Mouse (Mus musculus) heart, adult 8-10 months (tissue): Measurements from ENCODE around the gene Sec31b. TPM values are rescaled to one million over a fixed set of nuclear protein-coding genes. Genes with fewer than 3 reads are reported as not detected.
A peak's percentile ranks its signal among the peaks of the same experiment; 100 is the strongest.

Experiments used
- DNase-seq: peaks from one replicate; pipeline ENCODE4 v3.0.0; 2022; ENCODE audit warnings: low spot score
- total RNA-seq, 4 experiments: library from RNA; stranded (reverse); gene quantifications; 2 replicates each; pipeline ENCODE4 v1.2.4; 2022

Sec31b gene
- 10 to 100 TPM in 3 of 4 experiments, 1 to 10 TPM in 1; 9.7 to 14.1 (median 10.7) TPM for total RNA-seq

GRCm38 (mm10) chr19:44545321-44546041, at the start of gene Sec31b:
Sec31b (minus strand) TSS chr19:44545864.
- peak; percentile 66 for DNase-seq

- no peak for DNase-seq
Observed at GRCm38 (mm10) chr19:44594180-44594579, 48.5 kb upstream of the Sec31b start.

GRCm38 (mm10) chr19:44591638-44592037, 46.0 kb upstream of the Sec31b start:
- DNase-seq: no peak

GRCm38 (mm10) chr19:44590992-44591391, 45.3 kb upstream of the Sec31b start:
- no peak for DNase-seq

- DNase-seq: no peak
Observed at GRCm38 (mm10) chr19:44589591-44590223, 44.0 kb upstream of the Sec31b start.

GRCm38 (mm10) chr19:44588036-44588435, 42.4 kb upstream of the Sec31b start:
- no peak for DNase-seq

- peak; percentile 86 for DNase-seq
Observed at GRCm38 (mm10) chr19:44582638-44583309, 37.1 kb upstream of the Sec31b start.

DNA sequence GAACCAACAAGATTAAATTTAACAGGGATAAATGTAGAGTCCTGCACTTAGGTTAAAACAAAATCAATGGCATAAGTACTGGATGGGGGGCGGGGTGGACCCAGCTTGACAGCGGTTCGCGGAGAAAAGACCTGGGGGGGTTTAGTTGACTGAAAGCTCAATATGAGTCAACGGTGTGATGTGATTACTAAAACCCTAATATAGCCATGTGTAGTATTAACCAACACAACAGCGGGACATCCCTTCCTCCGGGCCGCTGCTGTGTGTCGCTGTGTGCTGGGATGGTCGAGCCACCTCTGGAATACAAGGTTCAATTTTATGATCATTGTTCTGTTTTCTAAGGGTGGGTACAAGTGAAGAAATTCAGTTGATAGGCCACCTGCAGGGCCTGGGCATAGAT, 36.4 kb upstream of the Sec31b start:
- DNase-seq: no peak

GRCm38 (mm10) chr19:44578038-44578437, 32.4 kb upstream of the Sec31b start:
- no peak for DNase-seq

DNA sequence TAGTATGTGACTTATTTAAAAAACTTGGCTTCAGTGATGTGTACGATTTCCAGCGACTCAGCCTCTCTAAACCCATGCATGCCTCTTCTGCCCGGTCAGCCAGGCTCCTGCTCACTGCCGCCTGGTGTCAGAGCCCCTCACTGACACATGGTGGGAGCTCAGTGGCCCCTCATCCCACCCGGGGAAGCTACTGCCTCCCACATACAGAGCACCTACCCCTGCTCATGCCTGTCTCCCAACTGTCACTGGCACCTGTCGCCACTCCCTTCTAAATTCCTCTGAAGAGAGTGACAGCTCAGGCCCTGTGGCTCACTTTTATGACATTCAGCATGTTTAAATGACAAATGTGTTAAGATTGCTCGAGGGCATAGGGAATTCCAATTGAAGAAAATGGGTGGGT, 30.6 kb upstream of the Sec31b start:
- no peak for DNase-seq

- DNase-seq: no peak
Observed at GRCm38 (mm10) chr19:44567763-44568162, 22.1 kb upstream of the Sec31b start.

DNA sequence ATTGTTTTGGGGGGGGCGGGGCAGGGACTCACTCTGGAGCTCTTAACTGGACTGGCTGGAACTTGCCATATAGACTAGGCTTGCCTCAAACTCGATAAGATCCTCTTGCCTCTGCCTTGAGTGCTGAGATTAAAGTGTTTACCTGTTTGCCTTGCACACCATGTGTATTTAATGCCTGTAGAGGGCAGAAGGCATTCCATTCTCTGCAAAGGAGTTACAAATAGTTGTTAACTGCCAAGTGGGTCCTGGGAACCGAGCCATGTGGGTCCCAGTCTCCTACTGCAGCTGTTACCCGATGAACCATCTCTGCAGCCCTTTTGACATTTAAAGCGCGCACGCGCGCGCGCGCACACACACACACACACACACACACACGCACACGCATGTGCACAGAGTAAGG, 18.3 kb upstream of the Sec31b start:
- no peak for DNase-seq

DNA sequence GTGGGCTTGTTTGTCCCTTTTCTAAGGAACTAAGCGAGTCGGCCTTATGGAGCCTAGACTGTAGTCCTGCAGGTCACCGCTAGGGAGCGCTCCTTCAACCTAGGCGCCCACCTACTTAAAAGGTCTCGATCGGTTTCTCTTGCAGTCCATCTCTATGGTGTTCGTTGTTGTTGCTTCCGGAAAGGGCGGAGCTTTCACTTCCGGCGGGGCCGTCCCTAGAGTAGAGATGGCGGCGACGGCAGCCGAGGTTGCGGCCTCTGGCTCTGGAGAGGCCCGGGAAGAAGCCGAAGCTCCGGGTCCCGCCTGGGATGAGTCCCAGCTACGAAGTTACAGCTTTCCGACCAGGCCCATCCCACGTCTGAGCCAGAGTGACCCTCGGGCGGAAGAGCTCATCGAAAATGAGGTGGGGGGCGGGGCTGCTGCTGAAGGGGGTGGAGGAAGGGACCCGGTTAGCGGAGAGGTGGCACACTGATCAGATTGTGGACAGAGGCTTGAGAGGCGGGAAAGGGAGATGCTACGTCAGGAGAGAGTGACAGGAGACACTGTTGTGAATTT, 17.1 kb upstream of the Sec31b start, which contains the start of gene Hif1an:
Hif1an (plus strand) TSS at position 199 of the 555 bp plus-strand sequence.
- DNase-seq: peak; percentile 98

DNA sequence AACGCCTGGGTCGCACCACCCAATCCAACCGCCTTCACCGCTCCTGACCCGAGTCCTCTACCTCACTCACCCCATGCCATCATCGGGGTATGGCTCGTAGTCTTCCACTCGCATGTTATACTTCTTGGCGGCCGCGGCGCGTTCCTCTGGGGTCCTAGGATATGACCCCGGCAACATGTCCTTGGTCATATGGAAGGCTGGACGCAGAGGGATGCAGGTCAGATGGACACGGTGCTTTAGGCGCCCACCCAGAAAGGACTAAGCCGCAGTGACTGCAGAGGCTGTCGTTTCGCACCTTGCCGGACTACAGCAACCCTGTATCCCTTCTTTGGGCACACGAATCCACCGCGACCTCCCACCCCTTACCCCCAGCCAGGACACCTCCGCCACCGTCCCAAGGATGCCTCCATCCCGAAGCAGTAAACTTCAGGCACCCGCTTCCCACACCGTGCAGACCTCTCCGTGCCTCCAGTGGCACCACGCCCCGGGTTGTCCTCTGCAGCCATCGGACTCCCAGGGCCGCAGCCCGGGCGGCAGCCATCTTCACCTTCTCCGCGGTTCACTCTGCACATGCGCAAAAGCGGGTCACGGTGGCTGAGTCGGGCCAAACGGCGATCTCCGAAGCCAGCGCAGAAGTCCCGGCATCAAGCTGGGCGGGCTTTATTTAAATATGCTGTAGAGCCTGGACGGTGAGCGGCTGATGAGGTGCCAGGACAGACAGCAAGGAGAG, 9.4 kb upstream of the Sec31b start, which contains the start of gene Ndufb8:
Ndufb8 (minus strand) TSS at position 580 of the 730 bp plus-strand sequence.
- peak; percentile 97 for DNase-seq

DNA sequence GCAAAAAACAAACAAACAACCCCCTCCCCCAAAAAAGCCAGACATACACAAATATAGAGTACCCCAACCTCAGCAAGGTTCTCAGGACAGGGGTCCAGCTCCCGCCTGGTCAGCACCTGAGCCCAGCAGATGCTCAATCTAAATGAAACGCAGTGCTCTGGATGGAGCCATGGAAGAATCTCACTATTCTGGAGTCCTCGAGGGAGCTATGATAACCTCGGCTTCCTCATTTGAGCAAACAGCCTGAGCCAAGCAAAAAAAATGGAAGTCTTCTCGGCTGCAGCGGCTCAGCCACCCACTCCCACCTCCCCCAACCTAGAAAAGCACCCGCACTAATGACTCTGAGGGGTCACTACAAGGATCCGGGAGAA, 8.8 kb upstream of the Sec31b start:
- DNase-seq: no peak

DNA sequence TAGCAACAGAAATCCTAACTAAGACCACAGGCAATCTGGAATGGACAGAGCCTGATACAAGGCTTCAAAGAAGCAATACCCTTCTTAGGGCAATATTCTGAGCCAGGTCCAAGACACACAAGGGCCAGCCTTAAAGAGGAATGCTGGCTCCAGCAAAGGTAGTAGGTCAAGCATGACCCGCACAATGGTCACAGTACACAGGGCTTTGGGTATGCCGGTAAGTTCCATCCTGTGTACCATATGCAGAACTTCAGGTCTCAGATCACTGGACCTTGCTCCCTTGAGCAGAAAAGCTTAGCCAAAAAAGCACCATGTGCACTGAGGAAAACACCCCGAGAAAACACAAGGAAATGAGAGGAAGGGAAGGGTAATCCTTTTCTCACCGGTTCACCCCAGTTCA, 7.6 kb upstream of the Sec31b start:
- DNase-seq: no peak

- no peak for DNase-seq
Observed at GRCm38 (mm10) chr19:44552731-44553130, 7.1 kb upstream of the Sec31b start, which contains the start of gene Gm20538. Gm20538 (minus strand) TSS chr19:44552831.

GRCm38 (mm10) chr19:44544775-44545174, 889 bp downstream of the Sec31b start:
- DNase-seq: peak; percentile 77

DNA sequence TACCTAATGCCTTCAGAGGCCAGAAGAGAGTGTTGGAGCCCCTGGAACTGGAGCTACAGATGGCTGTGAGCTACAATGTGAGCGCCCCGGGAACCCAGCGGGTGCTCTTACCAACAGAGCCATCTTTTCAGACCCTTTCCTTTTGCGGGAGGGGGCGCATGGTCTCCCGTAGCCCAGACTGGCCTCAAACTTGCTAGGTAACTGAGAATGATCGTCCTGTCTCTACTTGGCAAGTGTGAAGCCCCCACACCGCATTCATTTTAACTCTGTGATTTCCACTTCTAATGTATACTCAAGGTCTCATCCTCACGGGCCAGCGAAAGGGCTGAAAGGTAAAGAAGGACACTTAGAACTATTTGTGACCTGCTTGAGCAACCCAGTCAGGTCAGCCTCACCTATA, 1.3 kb downstream of the Sec31b start:
- DNase-seq: no peak

GRCm38 (mm10) chr19:44542694-44543178, 2.9 kb downstream of the Sec31b start:
- DNase-seq: no peak

- DNase-seq: no peak
Observed at GRCm38 (mm10) chr19:44537416-44537815, 8.2 kb downstream of the Sec31b start.
